Mouse (Mus musculus) forebrain, embryonic 10.5 days (tissue): ENCODE data around the gene Unc13b. TPM values are rescaled to one million over a fixed set of nuclear protein-coding genes. Genes with fewer than 3 reads are reported as not detected.

Source experiments
- DNase-seq: peaks from one replicate; pipeline ENCODE4 v3.0.0-alpha.2; 2017; ENCODE audit warnings: low spot score; ENCODE audit errors: extremely low spot score
- H3K27ac ChIP-seq: fragments of 300-500 bp; sonication (generic); 2 replicates; pipeline ENCODE4 v1.5.1; 2016; ENCODE audit warnings: mild to moderate bottlenecking
- H3K27me3 ChIP-seq: fragments of 300-500 bp; sonication (generic); 2 replicates; pipeline ENCODE4 v1.6.1; 2016; ENCODE audit warnings: mild to moderate bottlenecking; ENCODE audit not compliant: poor library complexity, severe bottlenecking
- H3K36me3 ChIP-seq: fragments of 300-500 bp; sonication (generic); replicated peaks from 2 replicates; pipeline ENCODE4 v1.6.1; 2016; ENCODE audit warnings: mild to moderate bottlenecking, moderate library complexity
- H3K4me1 ChIP-seq: fragments of 300-500 bp; sonication (generic); 2 replicates; pipeline ENCODE4 v1.6.1; 2016
- H3K4me3 ChIP-seq: fragments of 300-500 bp; sonication (generic); 2 replicates; pipeline ENCODE4 v1.5.1; 2016; ENCODE audit warnings: mild to moderate bottlenecking, moderate library complexity
- H3K9me3 ChIP-seq: fragments of 300-500 bp; sonication (generic); 2 replicates; pipeline ENCODE4 v1.6.1; 2016; ENCODE audit warnings: mild to moderate bottlenecking, moderate library complexity
- WGBS: fragments of 180-500 bp; shearing (Covaris S2); methylation state at CpG from one replicate; pipeline ENCODE4 v1.1.7; 2016; 5-methylcytosine and 5-hydroxymethylcytosine counted together
- polyA plus RNA-seq: library from polyadenylated mRNA; unstranded; fragments of >200 nt; fragmentation: Nextera tagmentation; extraction: Ambion mirVana; gene quantifications from 2 replicates; pipeline ENCODE4 v1.2.1, GENCODE M21; 2016

Gene Unc13b
- polyA plus RNA-seq, 1 experiment from 2014 or later: 11.6 TPM

DNA sequence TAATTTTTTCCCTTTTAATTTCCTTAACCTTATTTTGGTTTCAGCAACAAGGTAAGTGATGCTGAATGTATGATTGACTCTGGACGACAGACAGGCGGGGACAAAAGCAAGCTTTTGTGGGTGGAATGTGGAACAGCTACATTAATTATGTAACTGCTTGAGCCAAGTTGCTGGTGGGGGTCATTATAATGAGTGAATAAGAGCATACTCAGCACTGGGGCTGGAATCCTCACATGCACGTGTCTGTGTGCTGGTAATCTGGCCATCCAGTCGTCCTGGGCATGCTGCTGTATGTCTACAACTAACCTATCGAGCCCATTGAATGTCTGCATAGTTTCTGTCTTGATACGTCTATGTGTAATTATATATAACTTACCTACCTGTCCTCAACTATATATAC lies 150.9 kb downstream of the Unc13b start:
- Histone ChIP-seq H3K36me3 (no peaks in the 10 kb centered on the region; the same call in 1 of the 2 replicates), H3K4me1 (peaks cover 28% of the 10 kb centered on the region), H3K4me3 (peak overlapping the region; percentile 41), H3K27ac (peak overlapping the region; percentile 84), H3K27me3 (no peaks in the 10 kb centered on the region), H3K9me3 (no peaks in the 10 kb centered on the region)
- DNase-seq: no peak
- 43% methylated on average over 6 of the region's 6 CpGs for WGBS

- DNase-seq: no peak
- no peaks in the 10 kb centered on the region for H3K9me3 ChIP-seq
- no peaks in the 10 kb centered on the region; the same call in 1 of the 2 replicates for H3K36me3 ChIP-seq
- WGBS: 78% methylated on average over 3 of the region's 3 CpGs
- H3K27me3 ChIP-seq: no peaks in the 10 kb centered on the region
- H3K27ac ChIP-seq: no peak overlapping the region
- H3K4me3 ChIP-seq: no peak overlapping the region
- no peaks in the 10 kb centered on the region for H3K4me1 ChIP-seq
Observed at GRCm38 (mm10) chr4:43216491-43216890, 157.7 kb downstream of the Unc13b start.

- WGBS: 96% methylated on average over 1 of the region's 1 CpGs
Observed at GRCm38 (mm10) chr4:43217997-43218396, 159.2 kb downstream of the Unc13b start.

GRCm38 (mm10) chr4:43231821-43232220 lies 173.1 kb downstream of the Unc13b start:
- H3K27ac ChIP-seq: no peak overlapping the region
- H3K9me3 ChIP-seq: no peaks in the 10 kb centered on the region
- peaks cover 11% of the 10 kb centered on the region for H3K36me3 ChIP-seq
- H3K4me3 ChIP-seq: no peak overlapping the region
- no peak for DNase-seq
- H3K4me1 ChIP-seq: no peaks in the 10 kb centered on the region
- H3K27me3 ChIP-seq: no peaks in the 10 kb centered on the region
- 88% methylated on average over 3 of the region's 3 CpGs for WGBS

More at GRCm38 (mm10) chr4:43217997-43218396, 159.2 kb downstream of the Unc13b start:
- Histone ChIP-seq H3K4me1 (no peaks in the 10 kb centered on the region), H3K9me3 (no peaks in the 10 kb centered on the region), H3K27ac (no peak overlapping the region), H3K4me3 (no peak overlapping the region), H3K27me3 (no peaks in the 10 kb centered on the region), H3K36me3 (no peaks in the 10 kb centered on the region)
- DNase-seq: no peak

GRCm38 (mm10) chr4:43232985-43233384 lies 174.2 kb downstream of the Unc13b start:
- Histone ChIP-seq H3K4me3 (no peak overlapping the region), H3K27ac (no peak overlapping the region), H3K9me3 (no peaks in the 10 kb centered on the region), H3K27me3 (no peaks in the 10 kb centered on the region), H3K36me3 (peaks cover 16% of the 10 kb centered on the region), H3K4me1 (no peaks in the 10 kb centered on the region)
- 91% methylated on average over 1 of the region's 1 CpGs for WGBS
- no peak for DNase-seq

- no peak for DNase-seq
- Histone ChIP-seq H3K27ac (no peak overlapping the region), H3K36me3 (peaks cover 16% of the 10 kb centered on the region), H3K27me3 (no peaks in the 10 kb centered on the region), H3K9me3 (no peaks in the 10 kb centered on the region), H3K4me1 (no peaks in the 10 kb centered on the region), H3K4me3 (no peak overlapping the region)
- 93% methylated on average over 6 of the region's 6 CpGs for WGBS
Observed at GRCm38 (mm10) chr4:43233489-43233888, 174.7 kb downstream of the Unc13b start.

GRCm38 (mm10) chr4:43236898-43237297 lies 178.1 kb downstream of the Unc13b start:
- H3K36me3 ChIP-seq: peaks cover 26% of the 10 kb centered on the region
- no peaks in the 10 kb centered on the region for H3K4me1 ChIP-seq
- no peak for DNase-seq
- WGBS: 93% methylated on average over 9 of the region's 9 CpGs
- no peaks in the 10 kb centered on the region for H3K9me3 ChIP-seq
- H3K4me3 ChIP-seq: no peak overlapping the region
- no peak overlapping the region for H3K27ac ChIP-seq
- H3K27me3 ChIP-seq: no peaks in the 10 kb centered on the region

DNA sequence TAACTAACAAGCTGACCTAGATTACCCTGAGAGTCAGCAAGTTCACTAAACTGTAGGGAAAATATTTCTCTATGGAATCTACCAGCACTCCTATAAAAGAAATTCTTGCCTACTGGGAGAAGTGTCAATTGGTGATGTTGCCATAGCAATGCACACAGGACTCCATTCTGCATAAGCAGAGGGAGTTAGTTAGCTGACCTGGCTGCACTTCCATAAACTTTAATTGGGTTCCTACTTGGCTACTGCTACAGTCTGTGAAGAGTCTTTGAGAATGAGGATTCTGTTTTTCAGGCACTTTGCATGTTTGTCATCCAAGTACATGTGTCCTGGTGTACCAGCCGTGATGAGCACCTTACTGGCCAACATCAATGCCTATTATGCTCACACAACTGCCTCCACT lies 182.0 kb downstream of the Unc13b start:
- H3K36me3 ChIP-seq: peaks cover 30% of the 10 kb centered on the region
- H3K27ac ChIP-seq: no peak overlapping the region
- H3K27me3 ChIP-seq: no peaks in the 10 kb centered on the region
- H3K9me3 ChIP-seq: no peaks in the 10 kb centered on the region
- WGBS: 87% methylated on average over 1 of the region's 1 CpGs
- DNase-seq: no peak
- H3K4me3 ChIP-seq: no peak overlapping the region
- H3K4me1 ChIP-seq: no peaks in the 10 kb centered on the region

- no peak for DNase-seq
- peaks cover 21% of the 10 kb centered on the region for H3K4me1 ChIP-seq
- 77% methylated on average over 2 of the region's 2 CpGs for WGBS
- H3K4me3 ChIP-seq: no peak overlapping the region
- peaks cover 28% of the 10 kb centered on the region for H3K36me3 ChIP-seq
- no peaks in the 10 kb centered on the region for H3K9me3 ChIP-seq
- no peak overlapping the region for H3K27ac ChIP-seq
- H3K27me3 ChIP-seq: no peaks in the 10 kb centered on the region
Observed at GRCm38 (mm10) chr4:43244022-43244421, 185.3 kb downstream of the Unc13b start.

DNA sequence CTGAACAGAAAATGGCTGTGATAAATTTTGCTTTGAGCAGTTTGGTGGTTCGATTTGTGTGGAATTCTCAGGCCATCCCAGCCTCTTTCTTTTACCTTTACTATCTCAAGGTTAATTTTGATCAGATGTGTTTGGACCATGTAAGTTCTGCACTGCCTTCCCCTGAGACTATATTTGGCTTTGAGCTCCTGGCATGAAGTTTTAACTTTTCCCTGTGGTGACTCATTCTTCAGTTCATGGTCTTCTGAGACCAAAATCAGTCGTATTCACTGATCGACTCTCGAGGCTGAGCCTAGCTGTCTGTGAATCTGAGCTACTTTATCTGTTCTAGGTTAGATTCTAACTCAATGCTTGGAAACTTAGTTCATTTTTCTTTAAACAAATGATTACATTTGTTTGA lies 187.0 kb downstream of the Unc13b start:
- H3K4me1 ChIP-seq: peaks cover 28% of the 10 kb centered on the region
- H3K9me3 ChIP-seq: no peaks in the 10 kb centered on the region
- no peaks in the 10 kb centered on the region for H3K27me3 ChIP-seq
- H3K4me3 ChIP-seq: no peak overlapping the region
- DNase-seq: no peak
- no peak overlapping the region for H3K27ac ChIP-seq
- WGBS: 92% methylated on average over 4 of the region's 4 CpGs
- peaks cover 26% of the 10 kb centered on the region for H3K36me3 ChIP-seq

DNA sequence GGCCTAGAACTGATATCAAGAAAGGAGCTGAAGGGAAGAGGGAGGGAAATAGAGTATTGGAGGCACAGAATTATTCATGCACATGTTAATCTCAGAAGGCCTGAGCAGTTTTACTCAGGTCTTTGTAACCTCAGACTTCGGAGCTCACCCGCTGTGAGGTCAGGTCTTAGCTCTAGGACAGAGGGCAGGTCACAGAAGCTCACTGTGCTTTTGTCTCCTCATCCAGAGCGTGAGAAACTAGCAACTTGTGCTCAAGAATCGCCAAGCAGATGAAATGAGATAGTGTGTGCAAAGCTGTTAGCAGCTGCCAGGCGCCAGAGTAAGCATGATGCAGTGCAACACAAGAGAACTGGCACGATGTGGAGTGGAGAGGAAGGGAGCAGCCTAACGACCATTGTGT lies 189.3 kb downstream of the Unc13b start:
- Histone ChIP-seq H3K9me3 (no peaks in the 10 kb centered on the region), H3K27ac (peak overlapping the region; percentile 74), H3K36me3 (peaks cover 33% of the 10 kb centered on the region), H3K4me1 (peaks cover 28% of the 10 kb centered on the region), H3K27me3 (no peaks in the 10 kb centered on the region), H3K4me3 (no peak overlapping the region)
- WGBS: 19% methylated on average over 7 of the region's 7 CpGs
- DNase-seq: peak; percentile 53

GRCm38 (mm10) chr4:43248909-43249308 lies 190.2 kb downstream of the Unc13b start:
- no peaks in the 10 kb centered on the region for H3K27me3 ChIP-seq
- peaks cover 28% of the 10 kb centered on the region for H3K4me1 ChIP-seq
- no peak for DNase-seq
- H3K36me3 ChIP-seq: peaks cover 40% of the 10 kb centered on the region
- 48% methylated on average over 2 of the region's 2 CpGs for WGBS
- H3K27ac ChIP-seq: peak overlapping the region; percentile 74
- no peak overlapping the region for H3K4me3 ChIP-seq
- no peaks in the 10 kb centered on the region for H3K9me3 ChIP-seq

DNA sequence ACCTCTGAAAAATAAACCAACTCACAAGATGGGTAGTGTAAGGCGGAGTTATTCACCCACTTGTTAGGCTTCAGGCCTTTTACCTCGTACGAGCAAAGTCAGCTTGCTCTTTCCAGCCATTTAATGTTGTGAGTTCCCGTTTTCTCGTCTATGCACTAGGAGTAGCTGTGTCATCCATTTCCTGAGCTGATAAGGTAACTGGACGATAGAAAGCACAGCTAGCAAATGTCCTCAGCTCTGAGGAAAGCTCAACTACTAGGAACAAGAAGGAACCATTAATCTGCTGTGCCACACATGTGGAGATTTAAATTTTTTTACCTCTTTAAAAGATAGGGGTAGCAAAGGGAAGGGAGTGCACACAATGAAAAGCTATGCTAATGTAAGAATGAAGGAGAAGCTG lies 192.5 kb downstream of the Unc13b start:
- Histone ChIP-seq H3K27ac (no peak overlapping the region), H3K27me3 (no peaks in the 10 kb centered on the region), H3K4me3 (no peak overlapping the region), H3K4me1 (peaks cover 28% of the 10 kb centered on the region), H3K9me3 (no peaks in the 10 kb centered on the region), H3K36me3 (peaks cover 36% of the 10 kb centered on the region)
- no peak for DNase-seq
- WGBS: 90% methylated on average over 6 of the region's 6 CpGs

DNA sequence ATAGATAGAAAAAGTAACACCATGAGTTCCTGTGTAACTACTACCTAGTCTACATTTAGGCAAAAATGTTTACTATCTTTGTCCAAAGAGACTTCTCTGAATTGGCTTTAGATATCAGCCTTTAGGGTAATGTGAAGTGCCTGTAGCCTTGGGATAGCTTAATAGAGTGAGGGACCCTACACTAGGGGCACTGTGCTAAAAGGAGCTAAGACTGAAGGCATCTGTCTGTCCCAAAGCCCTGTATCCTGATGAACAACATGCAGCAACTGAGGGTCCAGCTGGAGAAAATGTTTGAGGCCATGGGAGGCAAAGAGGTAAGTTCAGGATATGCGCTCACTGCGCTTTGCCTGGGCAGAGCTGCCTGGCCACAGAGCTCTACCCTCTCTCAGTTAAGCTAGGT lies 198.3 kb downstream of the Unc13b start:
- Histone ChIP-seq H3K27me3 (no peaks in the 10 kb centered on the region), H3K27ac (no peak overlapping the region), H3K4me1 (peaks cover 16% of the 10 kb centered on the region), H3K4me3 (no peak overlapping the region), H3K9me3 (no peaks in the 10 kb centered on the region), H3K36me3 (peaks cover 38% of the 10 kb centered on the region)
- no peak for DNase-seq
- WGBS: 92% methylated on average over 2 of the region's 2 CpGs
